Mouse (Mus musculus) kidney, postnatal 25 days (tissue): Measurements from ENCODE around the gene Fam217a.
A peak's percentile ranks its signal among the peaks of the same experiment; 100 is the strongest.
"Not testable (repeated sequence)": the region's sequence is repeated elsewhere in the genome, so short reads cannot be mapped to it uniquely, and the experiment has no call there.

Experiments used
- DNase-seq, 2 experiments: peaks; one replicate each; pipeline ENCODE4 v3.0.0; 2021; ENCODE audit warnings: mixed read lengths in 2 of 2

Gene Fam217a

DNA sequence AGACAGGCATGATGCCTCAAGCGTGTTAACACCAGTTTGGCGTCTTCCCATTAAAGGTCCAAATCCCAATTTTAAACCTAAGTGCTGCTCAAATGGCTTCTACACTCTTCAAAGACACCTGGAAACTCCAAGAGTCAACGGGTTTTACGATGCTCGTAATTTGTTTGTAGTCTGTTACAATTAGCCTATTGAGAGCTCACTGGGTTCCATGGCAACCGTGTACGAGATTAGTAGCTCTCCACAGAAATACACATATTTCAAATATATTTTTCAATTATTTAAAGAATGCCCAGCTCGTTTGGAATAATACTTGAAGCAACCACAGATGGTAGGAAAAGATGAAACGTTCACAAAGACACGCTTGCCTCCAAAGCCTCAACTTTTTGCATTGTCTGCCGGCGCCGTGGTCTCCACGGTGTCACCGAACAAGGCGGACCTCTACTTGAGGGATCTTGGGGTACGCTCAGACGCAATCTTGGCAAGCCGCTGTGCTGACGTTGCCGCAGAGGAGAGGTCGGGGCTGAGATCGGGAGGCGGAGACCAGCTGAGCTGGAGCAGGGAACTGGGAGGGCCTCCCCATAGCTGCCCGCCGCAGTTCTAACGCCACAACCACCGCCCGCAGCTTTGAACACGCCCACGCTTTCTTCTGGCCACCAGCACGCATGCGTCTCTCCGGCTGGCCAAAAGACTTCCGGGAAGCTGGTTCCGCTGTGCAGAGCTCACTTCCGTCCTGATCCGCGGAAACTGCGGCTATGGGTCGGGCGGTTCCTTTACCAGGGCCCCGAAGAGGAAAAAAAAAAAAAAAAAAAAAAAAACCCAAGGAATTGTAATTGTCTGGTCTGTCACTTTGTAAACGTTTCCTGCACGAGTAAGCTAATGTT lies 50.1 kb downstream of the Fam217a start:
- peak; percentile 95 to 98 for DNase-seq

DNA sequence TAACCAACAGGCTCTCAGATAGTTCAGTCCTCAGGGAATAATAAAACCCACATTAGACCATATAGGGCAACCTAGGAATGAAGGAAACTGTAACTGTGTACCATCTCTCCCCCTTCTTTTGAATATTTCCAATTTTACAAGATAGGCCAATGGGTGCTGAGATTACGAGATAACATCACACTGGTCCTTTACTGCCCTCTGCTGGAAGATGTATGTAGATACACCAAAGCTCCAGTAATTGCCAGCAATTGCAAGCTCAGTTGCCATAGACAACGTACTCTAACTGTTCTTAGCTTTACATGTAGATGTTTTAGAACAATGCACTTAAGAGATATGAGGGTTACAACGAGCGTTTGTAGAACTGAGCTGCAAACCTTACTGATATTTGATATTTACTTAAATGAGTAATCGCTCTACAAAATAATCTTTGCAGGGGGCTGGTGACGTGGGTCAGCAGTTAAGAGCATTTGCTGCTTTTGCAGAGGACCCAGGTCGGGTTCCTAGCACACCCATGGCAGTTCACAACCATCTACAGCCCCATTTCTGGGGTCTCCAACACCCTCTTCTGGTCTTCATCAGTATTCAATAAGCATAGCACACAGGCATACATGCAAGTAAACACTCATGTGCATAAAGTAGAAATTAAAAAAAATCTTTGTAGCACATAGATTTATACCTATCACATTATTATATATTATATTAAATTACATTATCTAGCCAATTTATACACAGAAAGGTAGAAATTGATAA lies 59.5 kb downstream of the Fam217a start:
- peak in 1 of 2 experiments; percentile 40 for DNase-seq

DNA sequence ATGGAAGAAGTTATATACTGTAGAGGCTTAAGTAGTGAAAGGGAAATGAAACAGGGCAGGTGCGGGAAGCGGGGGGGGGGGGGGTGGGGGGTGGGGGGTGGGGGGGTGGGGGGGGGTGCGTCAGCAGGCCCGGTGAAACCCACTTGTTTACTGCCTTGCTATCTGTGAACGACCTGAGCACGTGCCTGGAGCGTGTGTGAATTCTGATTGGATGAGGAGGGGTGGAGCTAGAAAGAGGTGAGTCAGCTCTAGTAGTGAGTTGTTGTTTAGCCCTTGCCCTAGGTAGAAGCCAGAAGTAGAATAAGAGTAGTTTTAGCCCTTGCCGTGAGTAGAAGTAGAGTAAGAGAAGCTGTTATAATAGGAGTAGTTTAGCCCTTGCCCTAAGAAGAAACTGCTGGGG lies 62.9 kb downstream of the Fam217a start:
- DNase-seq: not testable (repeated sequence)
